Mouse (Mus musculus) mesoderm, embryonic 11.5 days (tissue): ENCODE data around the gene Tada2b.

ENCODE experiments used
- DNase-seq: peaks from one replicate; pipeline ENCODE4 v3.0.0-alpha.2; 2012; ENCODE audit warnings: low read depth, low spot score

The Tada2b gene

GRCm38 (mm10) chr5:36484171-36484990 is at the start of gene Tada2b, which contains the start of gene Ccdc96:
Gene Tada2b, minus strand, starts transcription at chr5:36484285.
Gene Ccdc96, plus strand, starts transcription at chr5:36484588.
- DNase-seq: peak; percentile 99

- DNase-seq: peak; percentile 92
These were observed 46.2 kb upstream of the Tada2b start for GRCm38 (mm10) chr5:36530129-36530751.

- DNase-seq: no peak
These were observed 45.6 kb upstream of the Tada2b start for GRCm38 (mm10) chr5:36529698-36530097.

- no peak for DNase-seq
These were observed 42.8 kb upstream of the Tada2b start for GRCm38 (mm10) chr5:36526921-36527320.

GRCm38 (mm10) chr5:36526274-36526673 is 42.2 kb upstream of the Tada2b start:
- no peak for DNase-seq

- no peak for DNase-seq
These were observed 41.1 kb upstream of the Tada2b start for GRCm38 (mm10) chr5:36525216-36525615.

GRCm38 (mm10) chr5:36523219-36523703 is 39.2 kb upstream of the Tada2b start:
- no peak for DNase-seq

- DNase-seq: no peak
These were observed 38.7 kb upstream of the Tada2b start for GRCm38 (mm10) chr5:36522782-36523181.

GRCm38 (mm10) chr5:36519751-36520150 is 35.7 kb upstream of the Tada2b start:
- no peak for DNase-seq

- no peak for DNase-seq
These were observed 33.5 kb upstream of the Tada2b start for GRCm38 (mm10) chr5:36517596-36517995.

GRCm38 (mm10) chr5:36515558-36515957 is 31.5 kb upstream of the Tada2b start:
- no peak for DNase-seq

GRCm38 (mm10) chr5:36515126-36515525 is 31.0 kb upstream of the Tada2b start:
- no peak for DNase-seq

- no peak for DNase-seq
These were observed 26.9 kb upstream of the Tada2b start for GRCm38 (mm10) chr5:36510956-36511355.

- DNase-seq: no peak
These were observed 24.3 kb upstream of the Tada2b start for GRCm38 (mm10) chr5:36508351-36508750.

- DNase-seq: no peak
These were observed 21.6 kb upstream of the Tada2b start for GRCm38 (mm10) chr5:36505643-36506042.

- no peak for DNase-seq
These were observed 21.1 kb upstream of the Tada2b start for GRCm38 (mm10) chr5:36505235-36505634.

GRCm38 (mm10) chr5:36494709-36495108 is 10.6 kb upstream of the Tada2b start:
- no peak for DNase-seq

GRCm38 (mm10) chr5:36493919-36494318 is 9.8 kb upstream of the Tada2b start:
- DNase-seq: no peak

- DNase-seq: peak; percentile 37
These were observed 5.1 kb upstream of the Tada2b start for GRCm38 (mm10) chr5:36489225-36489624.

- DNase-seq: no peak
These were observed 1.2 kb upstream of the Tada2b start for GRCm38 (mm10) chr5:36485306-36485705.

GRCm38 (mm10) chr5:36483203-36484101 is 633 bp downstream of the Tada2b start:
- DNase-seq: peak; percentile 60

GRCm38 (mm10) chr5:36481114-36481513 is 3.0 kb downstream of the Tada2b start:
- no peak for DNase-seq
